Mouse (Mus musculus): ENCODE results near the gene Olfr1025-ps1. TPM values are rescaled to one million over a fixed set of nuclear protein-coding genes. Genes with fewer than 3 reads are reported as not detected.

Gene Olfr1025-ps1
- total and polyA plus RNA-seq, 2 experiments from 2014 or later: not detected

GRCm38 (mm10) chr2:85950137-85950536 lies 35.1 kb downstream of the Olfr1025-ps1 start, which contains the start of gene Olfr1028:
Gene Olfr1028 (plus strand): TSS chr2:85950437.
- Histone ChIP-seq H3K9ac (replicated peaks; ENCODE audit: low read depth, low read length) (no peak within 1 kb of the TSS), H3K4me1 (ENCODE audit: control insufficient read depth, insufficient read depth) (no peaks in the 10 kb centered on the region), H3K27me3 (ENCODE audit: control insufficient read depth, insufficient read depth, low read length) (no peaks in the 10 kb centered on the region), H3K9me3 (replicated peaks; ENCODE audit: control insufficient read depth, low read length) (no peaks in the 10 kb centered on the region), H3K36me3 (replicated peaks; ENCODE audit: control insufficient read depth, insufficient read depth, low read length) (no peaks in the 10 kb centered on the region), H3K4me2 (ENCODE audit: low read depth, low read length) (no peak within 1 kb of the TSS), H3K27ac (ENCODE audit: low read depth) (no peak within 1 kb of the TSS), H3K4me3 (ENCODE audit: low read depth, low read length) (no peak within 1 kb of the TSS)
- TF ChIP-seq EP300 (IDR thresholded peaks at IDR 0.05; ENCODE audit: low read depth) (no peak), CTCF (IDR thresholded peaks at IDR 0.05; ENCODE audit: low read depth) (no peak)
- no peak for ATAC-seq (ENCODE audit: insufficient read depth, low read depth)
- 67% methylated on average over 1 of the region's 1 CpGs for WGBS
- DNase-seq (ENCODE audit: low spot score): no peak

Other genes with a start within 250 kb of the Olfr1025-ps1 start
- gene Olfr1006, start 236.4 kb upstream of the Olfr1025-ps1 start, total RNA-seq (2014; rRNA removed; ENCODE audit: low replicate concordance): not detected in 2 replicates
- gene Olfr1006, start 236.4 kb upstream of the Olfr1025-ps1 start, polyA plus RNA-seq (2015; fragmentation: Nextera tagmentation; extraction: Ambion mirVana): not detected in 2 replicates
- not detected in 2 replicates for gene Olfr1008, start 225.8 kb upstream of the Olfr1025-ps1 start, total RNA-seq (2014; rRNA removed; ENCODE audit: low replicate concordance)
- not detected in 2 replicates for gene Olfr1008, start 225.8 kb upstream of the Olfr1025-ps1 start, polyA plus RNA-seq (2015; fragmentation: Nextera tagmentation; extraction: Ambion mirVana)
- not detected in 2 replicates for gene Olfr1009, start 199.8 kb upstream of the Olfr1025-ps1 start, total RNA-seq (2014; rRNA removed; ENCODE audit: low replicate concordance)
- not detected in 2 replicates for gene Olfr1009, start 199.8 kb upstream of the Olfr1025-ps1 start, polyA plus RNA-seq (2015; fragmentation: Nextera tagmentation; extraction: Ambion mirVana)
- not detected in 2 replicates for gene Olfr1012, start 152.4 kb upstream of the Olfr1025-ps1 start, total RNA-seq (2014; rRNA removed; ENCODE audit: low replicate concordance)
- gene Olfr1012, start 152.4 kb upstream of the Olfr1025-ps1 start, polyA plus RNA-seq (2015; fragmentation: Nextera tagmentation; extraction: Ambion mirVana): not detected in 2 replicates
- not detected in 2 replicates for gene Olfr1013, start 148.1 kb upstream of the Olfr1025-ps1 start, total RNA-seq (2014; rRNA removed; ENCODE audit: low replicate concordance)
- gene Olfr1013, start 148.1 kb upstream of the Olfr1025-ps1 start, polyA plus RNA-seq (2015; fragmentation: Nextera tagmentation; extraction: Ambion mirVana): not detected in 2 replicates
- gene Olfr1014, start 142.5 kb upstream of the Olfr1025-ps1 start, total RNA-seq (2014; rRNA removed; ENCODE audit: low replicate concordance): not detected in 2 replicates
- gene Olfr1014, start 142.5 kb upstream of the Olfr1025-ps1 start, polyA plus RNA-seq (2015; fragmentation: Nextera tagmentation; extraction: Ambion mirVana): not detected in 2 replicates
- not detected in 2 replicates for gene Olfr1015, start 133.2 kb upstream of the Olfr1025-ps1 start, total RNA-seq (2014; rRNA removed; ENCODE audit: low replicate concordance)
- gene Olfr1015, start 133.2 kb upstream of the Olfr1025-ps1 start, polyA plus RNA-seq (2015; fragmentation: Nextera tagmentation; extraction: Ambion mirVana): not detected in 2 replicates
- gene Olfr1016, start 112.6 kb upstream of the Olfr1025-ps1 start, total RNA-seq (2014; rRNA removed; ENCODE audit: low replicate concordance): not detected in 2 replicates
- gene Olfr1016, start 112.6 kb upstream of the Olfr1025-ps1 start, polyA plus RNA-seq (2015; fragmentation: Nextera tagmentation; extraction: Ambion mirVana): not detected in 2 replicates
- not detected in 2 replicates for gene Olfr1018, start 96.7 kb upstream of the Olfr1025-ps1 start, total RNA-seq (2014; rRNA removed; ENCODE audit: low replicate concordance)
- gene Olfr1018, start 96.7 kb upstream of the Olfr1025-ps1 start, polyA plus RNA-seq (2015; fragmentation: Nextera tagmentation; extraction: Ambion mirVana): not detected in 2 replicates
- gene Olfr1019, start 69.7 kb upstream of the Olfr1025-ps1 start, total RNA-seq (2014; rRNA removed; ENCODE audit: low replicate concordance): not detected in 2 replicates
- not detected in 2 replicates for gene Olfr1019, start 69.7 kb upstream of the Olfr1025-ps1 start, polyA plus RNA-seq (2015; fragmentation: Nextera tagmentation; extraction: Ambion mirVana)
- not detected in 2 replicates for gene Olfr1020, start 68.2 kb upstream of the Olfr1025-ps1 start, total RNA-seq (2014; rRNA removed; ENCODE audit: low replicate concordance)
- not detected in 2 replicates for gene Olfr1020, start 68.2 kb upstream of the Olfr1025-ps1 start, polyA plus RNA-seq (2015; fragmentation: Nextera tagmentation; extraction: Ambion mirVana)
- gene Olfr1022, start 46.6 kb upstream of the Olfr1025-ps1 start, total RNA-seq (2014; rRNA removed; ENCODE audit: low replicate concordance): not detected in 2 replicates
- gene Olfr1022, start 46.6 kb upstream of the Olfr1025-ps1 start, polyA plus RNA-seq (2015; fragmentation: Nextera tagmentation; extraction: Ambion mirVana): not detected in 2 replicates
- gene Olfr1023, start 29.6 kb upstream of the Olfr1025-ps1 start, total RNA-seq (2014; rRNA removed; ENCODE audit: low replicate concordance): not detected in 2 replicates
- not detected in 2 replicates for gene Olfr1023, start 29.6 kb upstream of the Olfr1025-ps1 start, polyA plus RNA-seq (2015; fragmentation: Nextera tagmentation; extraction: Ambion mirVana)
- gene Olfr1024, start 10.1 kb upstream of the Olfr1025-ps1 start, total RNA-seq (2014; rRNA removed; ENCODE audit: low replicate concordance): not detected in 2 replicates
- gene Olfr1024, start 10.1 kb upstream of the Olfr1025-ps1 start, polyA plus RNA-seq (2015; fragmentation: Nextera tagmentation; extraction: Ambion mirVana): not detected in 2 replicates
- not detected in 2 replicates for gene Olfr1026, start 6.4 kb downstream of the Olfr1025-ps1 start, total RNA-seq (2014; rRNA removed; ENCODE audit: low replicate concordance)
- not detected in 2 replicates for gene Olfr1026, start 6.4 kb downstream of the Olfr1025-ps1 start, polyA plus RNA-seq (2015; fragmentation: Nextera tagmentation; extraction: Ambion mirVana)
- gene Olfr1028, start 35.2 kb downstream of the Olfr1025-ps1 start, total RNA-seq (2014; rRNA removed; ENCODE audit: low replicate concordance): not detected in 2 replicates
- not detected in 2 replicates for gene Olfr1028, start 35.2 kb downstream of the Olfr1025-ps1 start, polyA plus RNA-seq (2015; fragmentation: Nextera tagmentation; extraction: Ambion mirVana)
- not detected in 2 replicates for gene Olfr1029, start 58.7 kb downstream of the Olfr1025-ps1 start, total RNA-seq (2014; rRNA removed; ENCODE audit: low replicate concordance)
- gene Olfr1029, start 58.7 kb downstream of the Olfr1025-ps1 start, polyA plus RNA-seq (2015; fragmentation: Nextera tagmentation; extraction: Ambion mirVana): not detected in 2 replicates
- gene Olfr1030, start 64.1 kb downstream of the Olfr1025-ps1 start, total RNA-seq (2014; rRNA removed; ENCODE audit: low replicate concordance): not detected in 2 replicates
- not detected in 2 replicates for gene Olfr1030, start 64.1 kb downstream of the Olfr1025-ps1 start, polyA plus RNA-seq (2015; fragmentation: Nextera tagmentation; extraction: Ambion mirVana)
- not detected in 2 replicates for gene Olfr1031, start 75.1 kb downstream of the Olfr1025-ps1 start, total RNA-seq (2014; rRNA removed; ENCODE audit: low replicate concordance)
- gene Olfr1031, start 75.1 kb downstream of the Olfr1025-ps1 start, polyA plus RNA-seq (2015; fragmentation: Nextera tagmentation; extraction: Ambion mirVana): not detected in 2 replicates
- not detected in 2 replicates for gene Olfr1032, start 90.3 kb downstream of the Olfr1025-ps1 start, total RNA-seq (2014; rRNA removed; ENCODE audit: low replicate concordance)
- not detected in 2 replicates for gene Olfr1032, start 90.3 kb downstream of the Olfr1025-ps1 start, polyA plus RNA-seq (2015; fragmentation: Nextera tagmentation; extraction: Ambion mirVana)
- 0.31 and 4.0 TPM in 2 replicates for gene Olfr1033, start 105.4 kb downstream of the Olfr1025-ps1 start, total RNA-seq (2014; rRNA removed; ENCODE audit: low replicate concordance)
- 4.0 and 5.4 TPM in 2 replicates for gene Olfr1033, start 105.4 kb downstream of the Olfr1025-ps1 start, polyA plus RNA-seq (2015; fragmentation: Nextera tagmentation; extraction: Ambion mirVana)
- gene Olfr1034, start 130.7 kb downstream of the Olfr1025-ps1 start, total RNA-seq (2014; rRNA removed; ENCODE audit: low replicate concordance): 0.35 TPM in 1 of 2 replicates, not detected in the other
- 0.04 and 0.05 TPM in 2 replicates for gene Olfr1034, start 130.7 kb downstream of the Olfr1025-ps1 start, polyA plus RNA-seq (2015; fragmentation: Nextera tagmentation; extraction: Ambion mirVana)
- not detected in 2 replicates for gene Olfr1036, start 158.8 kb downstream of the Olfr1025-ps1 start, total RNA-seq (2014; rRNA removed; ENCODE audit: low replicate concordance)
- gene Olfr1036, start 158.8 kb downstream of the Olfr1025-ps1 start, polyA plus RNA-seq (2015; fragmentation: Nextera tagmentation; extraction: Ambion mirVana): not detected in 2 replicates
- not detected in 2 replicates for gene Olfr1037, start 172.2 kb downstream of the Olfr1025-ps1 start, total RNA-seq (2014; rRNA removed; ENCODE audit: low replicate concordance)
- gene Olfr1037, start 172.2 kb downstream of the Olfr1025-ps1 start, polyA plus RNA-seq (2015; fragmentation: Nextera tagmentation; extraction: Ambion mirVana): not detected in 2 replicates
- not detected in 2 replicates for gene Olfr1039, start 220.7 kb downstream of the Olfr1025-ps1 start, total RNA-seq (2014; rRNA removed; ENCODE audit: low replicate concordance)
- not detected in 2 replicates for gene Olfr1039, start 220.7 kb downstream of the Olfr1025-ps1 start, polyA plus RNA-seq (2015; fragmentation: Nextera tagmentation; extraction: Ambion mirVana)
- gene Olfr1040, start 231.5 kb downstream of the Olfr1025-ps1 start, total RNA-seq (2014; rRNA removed; ENCODE audit: low replicate concordance): not detected in 2 replicates
- gene Olfr1040, start 231.5 kb downstream of the Olfr1025-ps1 start, polyA plus RNA-seq (2015; fragmentation: Nextera tagmentation; extraction: Ambion mirVana): not detected in 2 replicates
- not detected in 2 replicates for gene Olfr1042, start 246.6 kb downstream of the Olfr1025-ps1 start, total RNA-seq (2014; rRNA removed; ENCODE audit: low replicate concordance)
- not detected in 2 replicates for gene Olfr1042, start 246.6 kb downstream of the Olfr1025-ps1 start, polyA plus RNA-seq (2015; fragmentation: Nextera tagmentation; extraction: Ambion mirVana)

Measured in heart, postnatal 0 days (tissue).